Mouse (Mus musculus): ENCODE results near the gene Fbxl16. TPM values are rescaled to one million over a fixed set of nuclear protein-coding genes. Genes with fewer than 3 reads are reported as not detected.
A peak's percentile ranks its signal among the peaks of the same experiment; 100 is the strongest.

Fbxl16 gene
- polyA plus RNA-seq, 1 experiment, result 4.7 TPM

DNA sequence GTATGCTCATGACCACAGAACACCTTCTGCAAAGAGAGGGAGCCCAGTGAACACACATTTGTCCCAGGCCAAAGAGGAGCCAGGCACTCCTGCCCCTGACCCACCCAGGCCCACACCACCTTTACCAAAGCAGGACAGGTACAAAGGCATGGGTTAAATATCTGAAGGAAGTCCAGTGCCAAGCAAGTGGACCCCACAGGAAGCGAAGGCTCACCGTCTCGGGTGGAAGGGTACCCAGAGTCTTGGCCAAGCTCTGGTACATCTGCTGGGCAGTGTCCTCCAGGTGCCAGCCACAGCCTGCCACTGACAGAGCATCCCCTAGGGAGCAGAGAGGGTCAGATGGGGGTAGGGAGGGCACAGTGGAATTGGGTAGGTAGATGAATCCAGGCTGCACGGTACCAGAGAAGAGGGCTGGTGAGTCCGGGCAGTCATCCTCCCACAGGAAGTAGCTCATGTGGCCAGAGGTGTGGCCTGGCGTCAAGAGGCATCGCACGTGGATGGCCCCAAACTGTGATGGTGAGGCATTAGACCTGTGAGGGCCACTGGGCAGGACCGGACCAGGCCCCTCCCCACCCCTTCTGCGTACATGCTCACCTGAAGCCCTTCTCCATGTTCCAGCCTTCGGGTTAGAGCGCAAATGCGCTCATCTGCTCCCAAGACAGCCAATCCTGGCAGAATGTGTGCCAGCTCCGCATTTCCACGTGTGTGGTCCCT lies 24.9 kb upstream of the Fbxl16 start:
- Histone ChIP-seq H3K27ac (ENCODE audit: insufficient read depth, low read length) (no peak overlapping the region), H3K9me3 (replicated peaks; ENCODE audit: control insufficient read depth, insufficient read depth, low read length, poor library complexity, severe bottlenecking) (no peaks in the 10 kb centered on the region), H3K27me3 (ENCODE audit: control insufficient read depth, insufficient read depth, low read length, poor library complexity, severe bottlenecking) (no peaks in the 10 kb centered on the region), H3K4me3 (ENCODE audit: low read depth, low read length) (no peak overlapping the region), H3K36me3 (ENCODE audit: control insufficient read depth, insufficient read depth, low read length, poor library complexity, severe bottlenecking) (peaks cover 4% of the 10 kb centered on the region), H3K4me1 (ENCODE audit: control insufficient read depth, insufficient read depth, low read length) (no peaks in the 10 kb centered on the region), H3K9ac (ENCODE audit: low read depth, poor library complexity, severe bottlenecking) (no peak overlapping the region)
- TF ChIP-seq EP300 (IDR thresholded peaks at IDR 0.05; ENCODE audit: insufficient read depth, low read depth, low read length) (no peak), POLR2A (IDR thresholded peaks at IDR 0.05; ENCODE audit: insufficient read depth, low read length) (no peak), CTCF (IDR thresholded peaks at IDR 0.05; ENCODE audit: low read depth, low read length) (no peak)

- Histone ChIP-seq H3K27ac (ENCODE audit: insufficient read depth, low read length) (no peak within 1 kb of the TSS; the same call in 1 of the 2 replicates), H3K9ac (ENCODE audit: low read depth, poor library complexity, severe bottlenecking) (peak within 1 kb of the TSS; percentile 37), H3K27me3 (ENCODE audit: control insufficient read depth, insufficient read depth, low read length, poor library complexity, severe bottlenecking) (no peaks in the 10 kb centered on the region), H3K36me3 (ENCODE audit: control insufficient read depth, insufficient read depth, low read length, poor library complexity, severe bottlenecking) (peaks cover 4% of the 10 kb centered on the region), H3K4me3 (ENCODE audit: low read depth, low read length) (peak within 1 kb of the TSS; percentile 81), H3K4me1 (ENCODE audit: control insufficient read depth, insufficient read depth, low read length) (no peaks in the 10 kb centered on the region), H3K9me3 (replicated peaks; ENCODE audit: control insufficient read depth, insufficient read depth, low read length, poor library complexity, severe bottlenecking) (no peaks in the 10 kb centered on the region)
- TF ChIP-seq POLR2A (IDR thresholded peaks at IDR 0.05; ENCODE audit: insufficient read depth, low read length), result peak; percentile 66
- no peak for TF ChIP-seq EP300 (IDR thresholded peaks at IDR 0.05; ENCODE audit: insufficient read depth, low read depth, low read length)
- no peak for TF ChIP-seq CTCF (IDR thresholded peaks at IDR 0.05; ENCODE audit: low read depth, low read length)
Measured at GRCm38 (mm10) chr17:25785281-25785745, 23.6 kb upstream of the Fbxl16 start, which contains the start of gene Haghl. TSS of gene Haghl (minus strand) at chr17:25785673.

- H3K36me3 ChIP-seq (ENCODE audit: control insufficient read depth, insufficient read depth, low read length, poor library complexity, severe bottlenecking), result peaks cover 4% of the 10 kb centered on the region
Measured at GRCm38 (mm10) chr17:25786280-25786679, 22.6 kb upstream of the Fbxl16 start, which contains the start of gene Ccdc78. TSS of gene Ccdc78 (plus strand) at chr17:25786580.

GRCm38 (mm10) chr17:25786781-25787504 lies 21.9 kb upstream of the Fbxl16 start:
- H3K36me3 ChIP-seq (ENCODE audit: control insufficient read depth, insufficient read depth, low read length, poor library complexity, severe bottlenecking), result peaks cover 4% of the 10 kb centered on the region

More at GRCm38 (mm10) chr17:25786280-25786679, 22.6 kb upstream of the Fbxl16 start, which contains the start of gene Ccdc78:
- no peaks in the 10 kb centered on the region for H3K9me3 ChIP-seq (replicated peaks; ENCODE audit: control insufficient read depth, insufficient read depth, low read length, poor library complexity, severe bottlenecking)
- H3K27me3 ChIP-seq (ENCODE audit: control insufficient read depth, insufficient read depth, low read length, poor library complexity, severe bottlenecking), result no peaks in the 10 kb centered on the region
- H3K4me1 ChIP-seq (ENCODE audit: control insufficient read depth, insufficient read depth, low read length), result no peaks in the 10 kb centered on the region
- peak within 1 kb of the TSS; percentile 81 for H3K4me3 ChIP-seq (ENCODE audit: low read depth, low read length)
- no peak for TF ChIP-seq POLR2A (IDR thresholded peaks at IDR 0.05; ENCODE audit: insufficient read depth, low read length)
- TF ChIP-seq EP300 (IDR thresholded peaks at IDR 0.05; ENCODE audit: insufficient read depth, low read depth, low read length), result no peak
- H3K27ac ChIP-seq (ENCODE audit: insufficient read depth, low read length), result no peak within 1 kb of the TSS
- peak within 1 kb of the TSS; percentile 37 for H3K9ac ChIP-seq (ENCODE audit: low read depth, poor library complexity, severe bottlenecking)

DNA sequence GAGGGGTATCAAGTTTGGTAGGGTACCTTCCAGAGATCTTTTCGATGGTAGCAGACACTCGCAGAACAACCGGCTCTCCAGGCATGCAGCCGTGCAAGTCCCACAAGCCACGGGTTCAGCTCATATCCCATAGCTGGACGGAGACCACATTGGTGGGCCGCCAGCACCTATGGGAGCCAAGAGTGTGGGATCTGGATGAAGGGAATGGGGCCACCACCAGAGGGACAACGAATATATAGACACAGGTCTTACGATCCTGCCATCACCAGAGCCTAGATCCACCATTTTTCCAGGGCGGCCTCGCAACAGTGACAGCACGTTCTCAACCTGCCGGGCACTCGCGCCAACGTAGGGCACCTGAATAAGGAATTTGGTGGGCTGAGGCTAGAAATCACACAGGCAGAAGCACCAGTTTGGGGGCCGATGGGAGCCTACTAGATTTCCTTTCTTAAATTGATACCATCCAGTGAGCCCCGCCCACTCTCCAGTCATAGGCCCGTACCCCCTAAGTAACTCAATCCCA lies 17.5 kb upstream of the Fbxl16 start:
- Histone ChIP-seq H3K9me3 (replicated peaks; ENCODE audit: control insufficient read depth, insufficient read depth, low read length, poor library complexity, severe bottlenecking) (no peaks in the 10 kb centered on the region), H3K4me1 (ENCODE audit: control insufficient read depth, insufficient read depth, low read length) (peaks cover 4% of the 10 kb centered on the region), H3K9ac (ENCODE audit: low read depth, poor library complexity, severe bottlenecking) (peak overlapping the region; percentile 57), H3K27ac (ENCODE audit: insufficient read depth, low read length) (0 out of 2 replicates have a peak overlapping the region, but pooled peaks have one; percentile 8), H3K27me3 (ENCODE audit: control insufficient read depth, insufficient read depth, low read length, poor library complexity, severe bottlenecking) (no peaks in the 10 kb centered on the region), H3K36me3 (ENCODE audit: control insufficient read depth, insufficient read depth, low read length, poor library complexity, severe bottlenecking) (no peaks in the 10 kb centered on the region), H3K4me3 (ENCODE audit: low read depth, low read length) (peak overlapping the region; percentile 93)
- TF ChIP-seq POLR2A (IDR thresholded peaks at IDR 0.05; ENCODE audit: insufficient read depth, low read length) (no peak), EP300 (IDR thresholded peaks at IDR 0.05; ENCODE audit: insufficient read depth, low read depth, low read length) (no peak)

More at GRCm38 (mm10) chr17:25786781-25787504, 21.9 kb upstream of the Fbxl16 start:
- H3K4me1 ChIP-seq (ENCODE audit: control insufficient read depth, insufficient read depth, low read length), result no peaks in the 10 kb centered on the region
- no peak for TF ChIP-seq POLR2A (IDR thresholded peaks at IDR 0.05; ENCODE audit: insufficient read depth, low read length)
- no peak for TF ChIP-seq CTCF (IDR thresholded peaks at IDR 0.05; ENCODE audit: low read depth, low read length)
- TF ChIP-seq EP300 (IDR thresholded peaks at IDR 0.05; ENCODE audit: insufficient read depth, low read depth, low read length), result no peak
- H3K27me3 ChIP-seq (ENCODE audit: control insufficient read depth, insufficient read depth, low read length, poor library complexity, severe bottlenecking), result no peaks in the 10 kb centered on the region
- H3K9ac ChIP-seq (ENCODE audit: low read depth, poor library complexity, severe bottlenecking), result no peak overlapping the region
- no peaks in the 10 kb centered on the region for H3K9me3 ChIP-seq (replicated peaks; ENCODE audit: control insufficient read depth, insufficient read depth, low read length, poor library complexity, severe bottlenecking)
- H3K4me3 ChIP-seq (ENCODE audit: low read depth, low read length), result no peak overlapping the region
- no peak overlapping the region for H3K27ac ChIP-seq (ENCODE audit: insufficient read depth, low read length)
